Comparison of ENCODE assay signal across 9 mouse cellular contexts in genomic region chr3:89857353-89857752, GRCm38 (mm10). TPM values are rescaled to one million over a fixed set of nuclear protein-coding genes. Genes with fewer than 3 reads are reported as not detected.
A peak's percentile ranks its signal among the peaks of the same experiment; 100 is the strongest.
DNase-seq lines count a peak whose midpoint lies in the region; ATAC-seq and TF ChIP-seq lines count a peak whose summit lies in the region.
"Had no signal": no experiment of that assay in that cellular context is flagged by ENCODE, and none has a peak within 500 bp of the region (broad histone marks: within the 10 kb centered on the region; RNA-seq: fewer than 3 reads in every experiment).

No protein-coding gene starts in this region.

- H3K9me3 ChIP-seq in MEL (replicated peaks; ENCODE audit: insufficient read depth, low read length), result no peaks in the 10 kb centered on the region
- H3K9me3 ChIP-seq: midbrain, embryonic 12.5 days had no signal

- intact Hi-C loops in left cerebral cortex, adult 2 months (cut with DNase I), result loop anchor here (2.0 to 5.0 kb wide), 3 partner anchors 145 to 540 kb away; no protein-coding TSS in a partner anchor
- intact Hi-C loops in left cerebral cortex, postnatal 4 days (cut with DNase I), result loop anchor here (5.0 kb wide), 1 partner anchor 70 kb away; no protein-coding TSS in a partner anchor

- no peak for TF ChIP-seq EP300 in MEL (IDR thresholded peaks at IDR 0.05; ENCODE audit: low read depth in 1 of 2, low read length in 2 of 2)

- peak; percentile 42 for TF ChIP-seq CTCF in left cerebral cortex, adult 2 months (IDR thresholded peaks at IDR 0.05)
- peak; percentile 79 to 85 (median 83) for TF ChIP-seq CTCF in MEL (IDR thresholded peaks at IDR 0.05 in 2 of 3, conservative IDR thresholded peaks at IDR 0.05 in 1 of 3; ENCODE audit: control insufficient read depth in 1 of 3, insufficient read depth in 1 of 3, low read depth in 2 of 3, low read length in 3 of 3, poor library complexity in 1 of 3, severe bottlenecking in 1 of 3)

- no peak for ATAC-seq in CD4-positive, CD25-positive, alpha-beta regulatory T cell, adult 4 months

- H3K4me3 ChIP-seq in left cerebral cortex, adult 2 months, result no peak overlapping the region
- no peak overlapping the region for H3K4me3 ChIP-seq in MEL (ENCODE audit: control insufficient read depth in 1 of 2, insufficient read depth in 1 of 2, low read depth in 2 of 2, low read length in 2 of 2)
- H3K4me3 ChIP-seq: midbrain, embryonic 12.5 days had no signal

- no peak overlapping the region for H3K27ac ChIP-seq in left cerebral cortex, adult 2 months
- no peak overlapping the region for H3K27ac ChIP-seq in MEL (ENCODE audit: control insufficient read depth, low read depth, low read length)
- H3K27ac ChIP-seq: midbrain, embryonic 12.5 days had no signal

- no peaks in the 10 kb centered on the region for H3K79me2 ChIP-seq in MEL (ENCODE audit: control insufficient read depth, insufficient read depth, low read length, poor library complexity)

- TF ChIP-seq RAD21 in MEL (IDR thresholded peaks at IDR 0.05; ENCODE audit: low read depth, low read length), result peak; percentile 51

- no peak overlapping the region for H3K9ac ChIP-seq in MEL (ENCODE audit: control insufficient read depth, low read depth, low read length, poor library complexity, severe bottlenecking)
- H3K9ac ChIP-seq: midbrain, embryonic 12.5 days had no signal

- TF ChIP-seq POLR2A in MEL (IDR thresholded peaks at IDR 0.05; ENCODE audit: control insufficient read depth in 1 of 2, insufficient read depth in 1 of 2, low read depth in 1 of 2, low read length in 2 of 2, poor library complexity in 1 of 2), result no peak

- H3K36me3 ChIP-seq in MEL (ENCODE audit: control insufficient read depth in 1 of 2, insufficient read depth in 2 of 2, low read length in 2 of 2), result no peaks in the 10 kb centered on the region
- H3K36me3 ChIP-seq: midbrain, embryonic 12.5 days had no signal

- DNase-seq in CD4-positive, CD25-positive, alpha-beta regulatory T cell, adult 2 months (ENCODE audit: low read depth, low spot score), result peak; percentile 66
- no peak for DNase-seq in left cerebral cortex, adult 2 months (ENCODE audit: extremely low spot score in 1 of 2, low spot score in 2 of 2)
- DNase-seq in left cerebral cortex, postnatal 4 days, result no peak
- DNase-seq in MEL (ENCODE audit: low read depth, low spot score), result peak; percentile 67
- peak; percentile 37 for DNase-seq in lung, postnatal 36 days
- no peak for DNase-seq in urinary bladder, postnatal 14 days (ENCODE audit: low spot score)
- DNase-seq in embryo, embryonic 9.5 days (ENCODE audit: extremely low spot score), result no peak

- H3K4me1 ChIP-seq in MEL (ENCODE audit: control insufficient read depth in 1 of 2, insufficient read depth in 2 of 2, low read length in 2 of 2), result no peaks in the 10 kb centered on the region

- no peaks in the 10 kb centered on the region for H3K27me3 ChIP-seq in MEL (ENCODE audit: control insufficient read depth in 1 of 2, insufficient read depth in 2 of 2, low read length in 2 of 2)

TF ChIP-seq in MEL, 35 proteins besides CTCF, POLR2A, EP300 and RAD21:
- TF ChIP-seq JUND (IDR thresholded peaks at IDR 0.05; ENCODE audit: low read depth, low read length) (no peak), SIN3A (IDR thresholded peaks at IDR 0.05; ENCODE audit: low read length) (no peak), SMC3 (IDR thresholded peaks at IDR 0.05; ENCODE audit: low read depth, low read length) (peak; percentile 64), HCFC1 (IDR thresholded peaks at IDR 0.05; ENCODE audit: low read depth, low read length) (no peak), MEF2A (IDR thresholded peaks at IDR 0.05; ENCODE audit: extremely low read depth, insufficient replicate concordance, low read depth, low read length, poor library complexity, severe bottlenecking) (no peak), ZC3H11A (IDR thresholded peaks at IDR 0.05; ENCODE audit: low read depth, low read length) (peak; percentile 43; the same call in 1 of the 2 replicates), MYC (IDR thresholded peaks at IDR 0.05; ENCODE audit: low read depth, low read length) (no peak)

RNA-seq across cellular contexts. Expression of gene She, which starts 26.2 kb away (rescaled TPM):
- 10 to 100 TPM in 1 of 2 experiments, 1 to 10 TPM in 1; 8.9 to 12.5 TPM for polyA plus RNA-seq in CD4-positive, CD25-positive, alpha-beta regulatory T cell, adult 4 months (2017; shearing (Covaris generic))
- total RNA-seq in left cerebral cortex, adult 2 months (2021), result 1 to 10 TPM; 3.1 to 3.7 TPM
- 1 to 10 TPM; 3.0 to 3.4 TPM for total RNA-seq in left cerebral cortex, postnatal 4 days (2021)
- total RNA-seq in MEL (2012; rRNA removed), result 3.3 and 5.3 TPM in 2 replicates
- 1 to 10 TPM in 1 of 2 experiments, not detected in 1; 3.5 TPM for polyA plus RNA-seq in MEL (2012; ENCODE audit: insufficient read depth in 1 of 2, insufficient read length in 2 of 2, low read depth in 1 of 2, low replicate concordance in 2 of 2, missing spikeins in 1 of 2)

RNA-seq across cellular contexts. Expression of gene Il6ra, which starts 55.6 kb away (rescaled TPM):
- 10 to 100 TPM; 18.3 to 20.4 TPM for polyA plus RNA-seq in CD4-positive, CD25-positive, alpha-beta regulatory T cell, adult 4 months (2017; shearing (Covaris generic))
- total RNA-seq in left cerebral cortex, adult 2 months (2021), result 1 to 10 TPM; 3.7 to 4.4 TPM
- total RNA-seq in left cerebral cortex, postnatal 4 days (2021), result 1 to 10 TPM; 1.8 to 1.9 TPM
- 0.13 and 0.15 TPM in 2 replicates for total RNA-seq in MEL (2012; rRNA removed)
- 1 to 10 TPM in 1 of 2 experiments, not detected in 1; 3.4 TPM for polyA plus RNA-seq in MEL (2012; ENCODE audit: insufficient read depth in 1 of 2, insufficient read length in 2 of 2, low read depth in 1 of 2, low replicate concordance in 2 of 2, missing spikeins in 1 of 2)

Comparison
In these comparisons a context has a peak if more than half of its experiments do, and no peak if none do; other contexts are left out.
1. DNase-seq: peak in CD4-positive, CD25-positive, alpha-beta regulatory T cell, adult 2 months (single experiment), MEL (single experiment) and lung, postnatal 36 days (single experiment); none in left cerebral cortex, adult 2 months (0 of 2), left cerebral cortex, postnatal 4 days (single experiment), urinary bladder, postnatal 14 days (single experiment) and embryo, embryonic 9.5 days (single experiment).